ENCODE assay signal across 11 mouse cellular contexts in the genomic region with DNA sequence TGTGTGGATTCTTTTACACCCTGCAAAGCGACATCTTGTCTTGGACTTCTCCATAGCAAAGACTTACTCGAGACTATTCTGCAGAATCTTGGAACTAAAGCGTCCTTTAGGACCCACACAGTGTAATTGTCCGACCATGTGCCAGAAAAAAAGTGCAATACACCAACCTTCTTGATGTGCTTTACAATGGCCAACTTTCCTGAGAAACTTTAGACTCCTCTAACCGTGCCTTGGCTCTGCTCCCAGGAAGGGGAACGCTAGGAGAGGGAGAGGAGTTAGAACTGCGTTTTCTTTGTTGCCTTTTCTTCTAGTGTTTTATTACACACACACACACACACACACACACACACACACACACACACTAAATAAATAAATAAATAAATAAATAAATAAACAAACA.
DNase-seq lines count a peak whose midpoint lies in the region; ATAC-seq and TF ChIP-seq lines count a peak whose summit lies in the region.
"Had no signal": no experiment of that assay in that cellular context is flagged by ENCODE, and none has a peak within 500 bp of the region (broad histone marks: within the 10 kb centered on the region; RNA-seq: fewer than 3 reads in every experiment).

No protein-coding gene starts in this region.

- DNase-seq in forebrain, postnatal 0 days = peak; percentile 6
- no peak for DNase-seq in forebrain, embryonic 11.5 days (ENCODE audit: low spot score)
- DNase-seq in liver, adult 2 months (ENCODE audit: extremely low read depth, low read depth, low spot score) = peak; percentile 22
- DNase-seq in liver, embryonic 11.5 days (ENCODE audit: low spot score) = no peak
- peak; percentile 89 for DNase-seq in limb, embryonic 14.5 days (ENCODE audit: low spot score)
- no peak for DNase-seq in left cerebral cortex, adult 9 months (ENCODE audit: low spot score in 2 of 2)
- DNase-seq: adrenal gland, adult 8-10 months; heart, postnatal 36 days; retina, postnatal 1 day had no signal

- H3K27me3 ChIP-seq in forebrain, postnatal 0 days (ENCODE audit: insufficient read depth, low read length) = no peaks in the 10 kb centered on the region
- H3K27me3 ChIP-seq in forebrain, embryonic 11.5 days (ENCODE audit: control insufficient read depth, insufficient read depth, low read length) = no peaks in the 10 kb centered on the region
- peaks cover 4% of the 10 kb centered on the region; the same call in 1 of the 2 replicates for H3K27me3 ChIP-seq in liver, adult 2 months (ENCODE audit: control insufficient read depth, insufficient read depth, low read length)
- no peaks in the 10 kb centered on the region for H3K27me3 ChIP-seq in liver, embryonic 11.5 days (replicated peaks; ENCODE audit: control insufficient read depth, insufficient read depth, low read length)
- 0 out of 2 replicates have a peak, but pooled peaks cover 3% of the 10 kb centered on the region for H3K27me3 ChIP-seq in kidney, embryonic 15.5 days
- no peaks in the 10 kb centered on the region for H3K27me3 ChIP-seq in limb, embryonic 14.5 days (ENCODE audit: control insufficient read depth, insufficient read depth, low read length)

- TF ChIP-seq POLR2A in liver, adult 2 months (IDR thresholded peaks at IDR 0.05; ENCODE audit: extremely low read depth, insufficient read depth, low read length) = no peak
- TF ChIP-seq POLR2A in limb, embryonic 14.5 days (IDR thresholded peaks at IDR 0.05; ENCODE audit: borderline replicate concordance, extremely low read depth, insufficient read depth, insufficient read length) = no peak

- H3K27ac ChIP-seq in forebrain, postnatal 0 days (ENCODE audit: low read depth, low read length) = no peak overlapping the region
- H3K27ac ChIP-seq in forebrain, embryonic 11.5 days (ENCODE audit: low read depth, low read length) = no peak overlapping the region
- no peak overlapping the region for H3K27ac ChIP-seq in liver, adult 2 months (replicated peaks; ENCODE audit: insufficient read depth, low read depth, low read length)
- H3K27ac ChIP-seq in liver, embryonic 11.5 days (ENCODE audit: low read depth, low read length) = no peak overlapping the region
- no peak overlapping the region for H3K27ac ChIP-seq in kidney, embryonic 15.5 days
- peak overlapping the region; percentile 70 for H3K27ac ChIP-seq in limb, embryonic 14.5 days (replicated peaks; ENCODE audit: low read depth, low read length)

- no peak overlapping the region for H3K4me2 ChIP-seq in forebrain, postnatal 0 days (ENCODE audit: low read depth)
- no peak overlapping the region for H3K4me2 ChIP-seq in forebrain, embryonic 11.5 days (ENCODE audit: low read depth, low read length, severe bottlenecking)
- no peak overlapping the region for H3K4me2 ChIP-seq in liver, embryonic 11.5 days
- H3K4me2 ChIP-seq in kidney, embryonic 15.5 days = no peak overlapping the region
- peak overlapping the region; percentile 21 for H3K4me2 ChIP-seq in limb, embryonic 14.5 days (replicated peaks; ENCODE audit: low read depth, low read length, severe bottlenecking)

- TF ChIP-seq CTCF in forebrain, postnatal 0 days (IDR thresholded peaks at IDR 0.05; ENCODE audit: low read depth) = no peak
- TF ChIP-seq CTCF in liver, adult 2 months (IDR thresholded peaks at IDR 0.05; ENCODE audit: low read depth, low read length) = no peak

- no peak overlapping the region for H3K4me3 ChIP-seq in forebrain, postnatal 0 days (ENCODE audit: low read depth, low read length)
- H3K4me3 ChIP-seq in forebrain, embryonic 11.5 days (ENCODE audit: low read depth, low read length) = no peak overlapping the region
- no peak overlapping the region for H3K4me3 ChIP-seq in liver, adult 2 months (ENCODE audit: insufficient read depth, low read depth, low read length)
- no peak overlapping the region for H3K4me3 ChIP-seq in liver, embryonic 11.5 days (ENCODE audit: low read depth, low read length)
- H3K4me3 ChIP-seq in kidney, embryonic 15.5 days (replicated peaks) = no peak overlapping the region
- H3K4me3 ChIP-seq in limb, embryonic 14.5 days (replicated peaks; ENCODE audit: low read length) = no peak overlapping the region

- no peaks in the 10 kb centered on the region for H3K79me2 ChIP-seq in liver, adult 2 months (ENCODE audit: control insufficient read depth, insufficient read depth, low read length)

- WGBS in forebrain, postnatal 0 days = 40% methylated on average over 7 of the region's 7 CpGs
- 81% methylated on average over 7 of the region's 7 CpGs for WGBS in forebrain, embryonic 11.5 days
- WGBS in liver, adult 2 months = 62% methylated on average over 7 of the region's 7 CpGs
- WGBS in liver, embryonic 11.5 days = 65% methylated on average over 7 of the region's 7 CpGs
- 53% methylated on average over 7 of the region's 7 CpGs for WGBS in kidney, embryonic 15.5 days
- whole genome bisulfite sequencing in limb, embryonic 14.5 days = 30% methylated on average over 7 of the region's 7 CpGs

- no peak for ATAC-seq in forebrain, postnatal 0 days
- ATAC-seq in forebrain, embryonic 11.5 days (replicated peaks; ENCODE audit: low FRiP score) = no peak
- no peak for ATAC-seq in liver, embryonic 11.5 days (replicated peaks; ENCODE audit: low FRiP score)
- ATAC-seq in kidney, embryonic 15.5 days (replicated peaks; ENCODE audit: low FRiP score) = peak; percentile 25; the same call in 1 of the 2 replicates
- peak; percentile 82 for ATAC-seq in limb, embryonic 14.5 days (ENCODE audit: low FRiP score, low read depth)
- ATAC-seq in frontal cortex, adult (ENCODE audit: low TSS enrichment) = no peak

- H3K9ac ChIP-seq in forebrain, postnatal 0 days = no peak overlapping the region
- no peak overlapping the region for H3K9ac ChIP-seq in forebrain, embryonic 11.5 days (ENCODE audit: low read length)
- no peak overlapping the region for H3K9ac ChIP-seq in liver, adult 2 months (ENCODE audit: low read depth, low read length)
- no peak overlapping the region for H3K9ac ChIP-seq in liver, embryonic 11.5 days (ENCODE audit: low read depth, low read length)
- no peak overlapping the region for H3K9ac ChIP-seq in kidney, embryonic 15.5 days
- H3K9ac ChIP-seq in limb, embryonic 14.5 days (ENCODE audit: low read depth, low read length, severe bottlenecking) = no peak overlapping the region

- no peaks in the 10 kb centered on the region for H3K9me3 ChIP-seq in forebrain, postnatal 0 days (ENCODE audit: low read length)
- H3K9me3 ChIP-seq in forebrain, embryonic 11.5 days (ENCODE audit: control insufficient read depth, low read length) = no peaks in the 10 kb centered on the region
- no peaks in the 10 kb centered on the region for H3K9me3 ChIP-seq in liver, embryonic 11.5 days (ENCODE audit: control insufficient read depth, low read length)
- H3K9me3 ChIP-seq in kidney, embryonic 15.5 days (replicated peaks) = no peaks in the 10 kb centered on the region
- H3K9me3 ChIP-seq in limb, embryonic 14.5 days (ENCODE audit: control insufficient read depth, low read length) = no peaks in the 10 kb centered on the region

- H3K4me1 ChIP-seq in forebrain, postnatal 0 days (ENCODE audit: insufficient read depth) = 0 out of 2 replicates have a peak, but pooled peaks cover 3% of the 10 kb centered on the region
- H3K4me1 ChIP-seq in forebrain, embryonic 11.5 days (replicated peaks; ENCODE audit: control insufficient read depth, insufficient read depth, low read length) = no peaks in the 10 kb centered on the region
- no peaks in the 10 kb centered on the region for H3K4me1 ChIP-seq in liver, adult 2 months (ENCODE audit: control insufficient read depth, insufficient read depth, low read length)
- no peaks in the 10 kb centered on the region for H3K4me1 ChIP-seq in liver, embryonic 11.5 days (replicated peaks; ENCODE audit: control insufficient read depth, insufficient read depth, low read length)
- H3K4me1 ChIP-seq in kidney, embryonic 15.5 days = peaks cover 22% of the 10 kb centered on the region
- H3K4me1 ChIP-seq in limb, embryonic 14.5 days (ENCODE audit: control insufficient read depth, insufficient read depth, low read length) = peaks cover 46% of the 10 kb centered on the region

- H3K36me3 ChIP-seq in forebrain, postnatal 0 days (ENCODE audit: insufficient read depth) = no peaks in the 10 kb centered on the region
- H3K36me3 ChIP-seq in forebrain, embryonic 11.5 days (ENCODE audit: control insufficient read depth, insufficient read depth, low read length) = no peaks in the 10 kb centered on the region
- H3K36me3 ChIP-seq in liver, adult 2 months (ENCODE audit: control insufficient read depth, insufficient read depth, low read length) = no peaks in the 10 kb centered on the region
- no peaks in the 10 kb centered on the region for H3K36me3 ChIP-seq in liver, embryonic 11.5 days (ENCODE audit: control insufficient read depth, insufficient read depth, low read length)
- no peaks in the 10 kb centered on the region for H3K36me3 ChIP-seq in kidney, embryonic 15.5 days
- no peaks in the 10 kb centered on the region for H3K36me3 ChIP-seq in limb, embryonic 14.5 days (ENCODE audit: control insufficient read depth, insufficient read depth, low read length)

Comparison
In these comparisons a context has a peak if more than half of its experiments do, and no peak if none do; other contexts are left out.
1. DNase-seq: peak in forebrain, postnatal 0 days (single experiment), liver, adult 2 months (single experiment) and limb, embryonic 14.5 days (single experiment); none in forebrain, embryonic 11.5 days (single experiment), liver, embryonic 11.5 days (single experiment) and left cerebral cortex, adult 9 months (0 of 2).
2. ATAC-seq: peak in kidney, embryonic 15.5 days (single experiment) and limb, embryonic 14.5 days (single experiment); none in forebrain, postnatal 0 days (single experiment), forebrain, embryonic 11.5 days (single experiment), liver, embryonic 11.5 days (single experiment) and frontal cortex, adult (single experiment).